Mouse (Mus musculus) spleen, adult 18-20 months (tissue): ENCODE measurements around the gene Med1.
A peak's percentile ranks its signal among the peaks of the same experiment; 100 is the strongest.
"Not testable (repeated sequence)": the region's sequence is repeated elsewhere in the genome, so short reads cannot be mapped to it uniquely, and the experiment has no call there.

Experiments used
- DNase-seq, 2 experiments: peaks; one replicate each; pipeline ENCODE4 v3.0.0; 2022; ENCODE audit warnings: mixed read lengths in 2 of 2

The Med1 gene

GRCm38 (mm10) chr11:98192901-98193805, at the start of gene Med1:
Gene Med1 (minus strand): TSS chr11:98193293.
- DNase-seq: peak; percentile 81 to 83

GRCm38 (mm10) chr11:98238995-98239394, 45.9 kb upstream of the Med1 start:
- DNase-seq: no peak

DNA sequence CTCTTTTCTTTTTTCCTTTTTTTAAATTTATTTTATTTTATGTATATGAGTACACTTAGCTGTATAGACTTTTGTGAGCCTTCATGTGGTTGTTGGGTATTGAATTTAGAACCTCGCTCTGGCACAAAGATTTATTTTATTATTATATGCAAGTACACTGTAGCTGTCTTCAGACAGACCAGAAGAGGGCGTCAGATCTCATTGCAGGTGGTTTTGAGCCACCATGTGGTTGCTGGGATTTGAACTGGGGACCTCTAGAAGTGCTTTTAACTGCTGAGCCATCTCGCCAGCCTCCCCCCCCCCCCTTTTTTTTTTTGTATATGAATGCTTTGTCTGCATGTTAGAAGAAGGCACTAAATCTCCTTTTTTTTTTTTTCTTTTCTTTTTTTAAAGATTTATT, 45.3 kb upstream of the Med1 start:
- DNase-seq: no peak

GRCm38 (mm10) chr11:98226349-98226748, 33.3 kb upstream of the Med1 start:
- no peak for DNase-seq

DNA sequence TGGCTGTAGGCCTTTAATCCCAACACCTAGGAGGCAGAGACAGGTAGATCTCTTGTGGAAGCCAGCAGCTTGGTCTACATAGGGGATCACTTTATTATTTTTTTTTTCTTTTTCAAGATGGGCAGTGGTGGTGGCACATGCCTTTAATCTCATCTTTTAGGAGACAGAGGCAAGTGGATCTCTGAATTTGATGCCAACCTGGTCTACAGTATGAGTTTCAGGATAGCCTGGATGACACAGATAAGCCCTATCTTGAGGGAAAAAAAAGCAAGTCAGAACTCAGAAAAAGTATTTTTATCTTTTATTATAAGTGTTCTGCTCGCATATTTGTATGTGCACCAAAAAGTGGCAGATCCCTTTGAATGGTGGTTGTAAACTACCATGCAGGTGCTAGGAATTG, 20.2 kb upstream of the Med1 start:
- no peak for DNase-seq

DNA sequence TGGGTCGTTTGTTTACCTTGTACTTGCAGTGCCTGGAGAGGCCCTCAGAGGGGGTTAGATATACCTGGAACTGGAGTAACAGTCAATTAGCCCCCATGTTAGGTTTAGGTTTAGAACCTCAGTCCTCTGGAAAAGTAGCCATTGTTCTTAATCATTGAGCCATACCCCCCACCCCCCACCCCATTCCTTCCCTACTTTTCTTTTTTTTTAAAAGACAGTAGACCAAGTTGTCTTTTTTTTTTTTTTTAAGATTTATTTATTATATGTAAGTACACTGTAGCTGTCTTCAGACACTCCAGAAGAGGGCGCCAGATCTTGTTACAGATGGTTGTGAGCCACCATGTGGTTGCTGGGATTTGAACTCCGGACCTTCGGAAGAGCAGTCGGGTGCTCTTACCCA, 16.6 kb upstream of the Med1 start:
- DNase-seq: not testable (repeated sequence)

- not testable (repeated sequence) for DNase-seq
Measured at GRCm38 (mm10) chr11:98206281-98206680, 13.2 kb upstream of the Med1 start.

- DNase-seq: no peak
Measured at GRCm38 (mm10) chr11:98205463-98205862, 12.4 kb upstream of the Med1 start.

- DNase-seq: peak in 1 of 2 experiments; percentile 20
Measured at GRCm38 (mm10) chr11:98203931-98204421, 10.9 kb upstream of the Med1 start.

DNA sequence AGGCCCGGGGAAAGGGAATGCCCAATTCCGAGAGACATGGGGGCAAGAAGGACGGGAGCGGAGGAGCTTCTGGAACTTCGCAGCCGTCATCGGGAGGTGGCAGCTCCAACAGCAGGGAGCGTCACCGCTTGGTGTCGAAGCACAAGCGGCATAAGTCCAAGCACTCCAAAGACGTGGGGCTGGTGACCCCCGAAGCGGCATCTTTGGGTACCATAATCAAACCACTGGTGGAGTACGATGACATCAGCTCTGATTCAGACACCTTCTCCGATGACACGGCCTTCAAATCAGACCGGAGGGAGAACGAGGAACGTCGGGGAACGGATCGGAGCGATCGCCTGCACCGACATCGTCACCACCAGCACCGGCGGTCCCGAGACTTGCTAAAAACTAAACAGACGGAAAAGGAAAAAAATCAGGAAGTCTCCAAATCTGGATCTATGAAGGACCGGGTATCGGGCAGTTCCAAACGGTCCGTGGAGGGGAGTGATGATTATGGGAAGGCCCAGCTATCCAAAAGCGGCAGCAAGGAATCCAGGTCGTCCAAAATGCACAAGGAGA, 10.3 kb upstream of the Med1 start:
- DNase-seq: no peak

DNA sequence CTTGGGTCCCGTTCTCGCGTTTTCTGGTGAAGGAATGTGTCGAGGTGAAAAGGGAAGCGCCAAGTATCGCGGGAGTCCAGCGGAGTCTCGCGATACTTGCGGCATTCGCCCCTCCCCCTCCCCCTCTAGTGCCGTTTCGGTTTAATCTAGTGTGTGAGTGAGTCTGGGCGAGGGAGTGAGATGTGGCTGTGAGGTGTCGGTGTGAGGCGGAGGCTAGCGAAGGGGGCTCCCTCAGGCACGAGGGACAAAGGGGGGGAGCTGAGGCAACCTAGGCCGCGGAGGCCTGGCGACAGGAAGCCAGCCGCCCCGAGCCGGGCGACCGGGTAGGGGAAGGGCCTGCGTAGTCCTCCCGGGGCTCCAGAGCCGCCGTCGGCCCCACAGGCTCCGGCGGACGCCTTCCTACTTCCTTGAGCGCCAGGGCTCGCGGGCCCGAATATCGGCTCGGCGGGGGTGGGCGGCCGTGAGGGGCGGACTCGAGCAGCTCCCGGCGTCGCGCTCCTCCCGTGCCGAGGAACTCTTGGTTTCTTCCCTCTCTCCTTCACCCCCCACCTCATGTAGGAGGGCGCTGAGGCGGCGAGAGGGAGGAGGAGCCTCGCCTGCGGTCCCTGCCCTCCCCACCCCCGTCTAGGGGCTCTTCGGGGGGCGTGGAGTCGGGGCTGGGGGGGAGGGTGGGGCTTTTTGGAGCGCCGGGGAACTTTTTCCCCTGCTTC, 9.7 kb upstream of the Med1 start, which contains the start of gene Cdk12:
Gene Cdk12, plus strand, starts transcription at position 419 of the 710 bp plus-strand sequence.
- peak; percentile 93 for DNase-seq

DNA sequence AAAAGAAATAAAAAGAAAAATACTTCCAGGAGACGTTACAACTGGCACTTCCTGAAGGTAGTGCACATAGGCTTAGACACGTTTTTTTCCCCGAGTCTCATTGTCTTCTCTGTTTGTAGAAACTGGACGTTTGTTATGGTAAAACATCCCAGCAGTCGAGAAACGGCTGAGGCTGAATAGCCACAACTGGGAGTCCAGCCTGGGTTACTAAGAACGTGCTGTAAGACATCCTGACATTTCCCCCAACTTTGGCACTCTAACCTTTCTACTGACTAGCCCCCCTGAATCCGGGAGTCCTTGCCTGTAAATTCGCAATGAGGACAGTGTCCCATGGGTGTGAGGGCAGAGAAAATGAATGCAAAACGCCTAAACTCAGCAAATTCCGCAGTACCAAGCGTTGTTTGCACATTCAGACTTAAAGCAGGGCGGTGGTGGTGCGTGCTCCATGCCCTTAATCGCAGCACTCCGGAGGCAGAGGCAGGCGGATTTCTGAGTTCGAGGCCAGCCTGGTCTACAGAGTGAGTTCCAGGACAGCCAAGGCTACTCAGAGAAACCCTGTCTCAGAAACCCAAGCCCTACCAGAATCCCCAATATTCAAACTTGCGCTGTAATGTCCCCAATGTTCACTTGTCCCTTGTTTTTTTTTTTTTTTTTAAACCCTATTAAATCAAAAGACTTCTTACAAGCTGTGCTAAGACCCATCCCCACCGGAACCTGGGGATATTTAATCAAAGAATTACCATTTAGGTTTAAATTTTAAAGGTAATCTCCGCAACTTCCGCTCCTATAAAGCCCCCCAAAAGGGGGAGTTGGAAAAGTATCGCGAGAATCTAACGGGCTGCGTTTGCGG, 8.9 kb upstream of the Med1 start:
- peak; percentile 11 to 41 for DNase-seq

GRCm38 (mm10) chr11:98190820-98191219, 2.3 kb downstream of the Med1 start:
- DNase-seq: no peak

- DNase-seq: no peak
Measured at GRCm38 (mm10) chr11:98187640-98188395, 5.3 kb downstream of the Med1 start.

- not testable (repeated sequence) for DNase-seq
Measured at GRCm38 (mm10) chr11:98182149-98182548, 10.9 kb downstream of the Med1 start.

GRCm38 (mm10) chr11:98168400-98168799, 24.7 kb downstream of the Med1 start:
- no peak for DNase-seq

DNA sequence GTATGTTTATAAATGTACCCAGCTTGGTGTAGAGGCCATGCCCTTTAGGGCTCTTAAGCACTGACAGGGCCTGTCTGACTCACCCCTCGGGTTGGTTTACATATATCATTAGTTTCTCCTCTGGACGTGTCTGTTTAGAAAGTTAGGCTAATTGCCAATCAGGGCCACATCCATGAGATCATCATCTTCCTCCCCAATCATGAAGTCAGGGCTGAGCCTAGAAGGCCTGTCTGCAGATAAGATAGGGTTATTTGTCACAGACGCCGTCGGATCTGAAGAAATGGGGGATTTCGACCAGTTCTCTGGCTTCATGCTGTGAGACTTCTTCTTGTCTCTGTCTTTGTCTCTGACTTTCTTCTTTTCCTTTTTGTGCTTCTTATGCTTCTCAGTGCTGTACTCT, 38.0 kb downstream of the Med1 start:
- DNase-seq: no peak

DNA sequence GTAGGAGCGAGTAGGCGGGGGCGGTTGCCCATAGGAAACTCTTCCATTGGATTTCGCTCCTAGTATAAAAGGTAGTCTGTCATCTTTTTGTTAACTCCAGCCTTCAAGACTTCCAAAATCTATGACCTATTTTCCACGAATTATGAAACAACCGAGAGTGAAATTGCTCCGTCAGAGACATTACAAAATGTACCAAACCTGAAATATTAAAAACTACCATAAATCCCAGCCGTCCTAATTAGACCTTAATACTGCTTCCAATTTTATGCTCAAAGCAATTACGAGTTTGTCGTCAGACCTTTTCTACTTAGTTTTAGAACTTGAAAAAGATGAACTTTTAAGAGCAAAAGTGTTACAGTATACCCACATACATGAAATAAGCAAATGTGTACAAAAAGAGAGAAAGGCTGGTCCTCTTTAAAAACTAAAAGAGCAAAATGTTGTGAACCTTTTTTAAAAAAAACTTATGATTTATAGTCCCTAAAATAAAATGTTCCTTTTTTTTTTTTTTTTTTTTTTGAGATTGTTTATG, 42.4 kb downstream of the Med1 start:
- no peak for DNase-seq

GRCm38 (mm10) chr11:98149786-98150624, 43.1 kb downstream of the Med1 start, which contains the start of gene Fbxl20:
Gene Fbxl20 (minus strand): TSS chr11:98150403.
- peak; percentile 80 to 82 for DNase-seq

GRCm38 (mm10) chr11:98149304-98149750, 43.8 kb downstream of the Med1 start:
- DNase-seq: peak; percentile 85 to 87
